Mouse (Mus musculus): ENCODE data around the gene Pitpnc1. TPM values are rescaled to one million over a fixed set of nuclear protein-coding genes. Genes with fewer than 3 reads are reported as not detected.

The Pitpnc1 gene
- polyA plus RNA-seq, 1 experiment from 2014 or later: 46.7 TPM

DNA sequence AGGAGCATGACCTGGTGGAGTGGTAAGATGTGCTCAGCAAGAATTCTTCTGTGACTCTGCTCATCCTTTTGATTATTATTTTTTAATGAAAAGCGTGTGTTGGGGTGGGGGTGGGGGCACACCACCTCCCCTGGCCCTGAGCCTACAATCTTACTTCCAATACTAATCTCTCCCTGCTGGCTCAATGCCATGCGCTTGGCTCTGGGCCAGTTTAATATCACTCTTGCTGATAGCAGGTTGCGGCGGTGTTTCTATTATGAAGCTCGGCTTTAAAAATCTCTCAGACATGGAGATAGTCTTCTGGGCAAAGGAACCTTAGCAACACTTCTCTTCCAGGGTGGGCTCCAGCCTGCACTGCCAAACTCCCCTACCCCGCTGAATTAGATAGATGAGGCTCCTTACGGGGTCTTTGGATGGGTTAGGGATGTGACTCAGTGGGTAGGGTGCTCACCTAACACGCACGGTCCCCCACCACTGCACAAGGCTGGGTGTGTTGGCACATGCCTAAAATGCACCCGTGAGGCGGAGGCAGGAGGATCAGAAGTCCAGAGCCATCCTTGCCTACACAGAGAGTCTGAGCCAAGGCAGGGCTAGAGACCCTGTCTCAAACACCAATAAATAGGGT lies 198.0 kb downstream of the Pitpnc1 start:
- H3K4me2 ChIP-seq (replicated peaks): no peak overlapping the region
- no peaks in the 10 kb centered on the region for H3K27me3 ChIP-seq
- H3K36me3 ChIP-seq: no peaks in the 10 kb centered on the region
- no peak; the same call in 1 of the 2 replicates for ATAC-seq (replicated peaks)
- H3K9ac ChIP-seq (replicated peaks): no peak overlapping the region
- 51% methylated on average over 11 of the region's 11 CpGs for WGBS
- H3K4me3 ChIP-seq: no peak overlapping the region
- peaks cover 10% of the 10 kb centered on the region for H3K4me1 ChIP-seq
- no peaks in the 10 kb centered on the region for H3K9me3 ChIP-seq
- peak overlapping the region; percentile 61 for H3K27ac ChIP-seq (replicated peaks)

DNA sequence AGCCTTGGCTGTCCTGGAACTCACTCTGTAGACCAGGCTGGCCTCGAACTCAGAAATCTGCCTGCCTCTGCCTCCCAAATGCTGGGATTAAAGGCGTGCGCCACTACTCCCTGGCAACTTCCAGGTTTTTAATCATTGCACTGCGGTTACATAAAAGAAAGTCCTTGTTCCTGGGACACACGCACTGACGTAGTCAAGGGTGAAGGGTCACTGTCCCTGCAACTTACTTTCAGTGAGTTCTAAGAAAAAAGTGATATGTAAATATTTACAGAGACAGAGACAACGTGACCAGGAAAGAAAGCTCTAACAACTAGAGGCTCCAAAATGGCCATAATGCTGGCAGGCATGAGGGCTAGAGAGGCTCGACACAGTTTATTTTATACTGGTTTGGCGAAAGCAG lies 199.9 kb downstream of the Pitpnc1 start:
- H3K9me3 ChIP-seq: no peaks in the 10 kb centered on the region
- H3K4me2 ChIP-seq (replicated peaks): no peak overlapping the region
- WGBS: 94% methylated on average over 9 of the region's 9 CpGs
- peaks cover 10% of the 10 kb centered on the region for H3K4me1 ChIP-seq
- no peak overlapping the region for H3K9ac ChIP-seq (replicated peaks)
- no peaks in the 10 kb centered on the region for H3K27me3 ChIP-seq
- H3K27ac ChIP-seq (replicated peaks): no peak overlapping the region
- H3K36me3 ChIP-seq: no peaks in the 10 kb centered on the region
- no peak for ATAC-seq (replicated peaks)
- H3K4me3 ChIP-seq: no peak overlapping the region

DNA sequence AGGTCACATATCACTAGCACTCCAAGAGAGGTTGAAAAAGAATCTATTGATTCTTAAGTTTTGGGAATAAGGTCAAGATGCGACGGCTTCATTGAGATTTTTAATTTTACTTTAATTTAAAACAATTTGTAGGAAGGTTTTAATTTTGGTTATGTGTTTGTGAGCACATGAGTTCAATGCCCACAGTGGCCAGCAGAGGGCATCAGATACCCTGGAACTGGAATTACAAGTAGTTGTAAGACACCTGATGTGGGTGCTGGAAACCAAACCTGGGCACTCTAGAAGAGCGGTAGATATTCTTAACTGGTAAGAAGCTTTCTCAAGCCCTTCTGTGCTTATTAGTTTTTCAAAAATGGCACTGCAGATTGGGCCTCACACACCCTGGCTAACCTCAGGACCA lies 203.0 kb downstream of the Pitpnc1 start:
- Histone ChIP-seq H3K9me3 (no peaks in the 10 kb centered on the region), H3K36me3 (no peaks in the 10 kb centered on the region), H3K9ac (replicated peaks) (no peak overlapping the region), H3K4me3 (no peak overlapping the region), H3K27ac (replicated peaks) (no peak overlapping the region), H3K4me1 (peaks cover 18% of the 10 kb centered on the region), H3K4me2 (replicated peaks) (no peak overlapping the region), H3K27me3 (no peaks in the 10 kb centered on the region)
- ATAC-seq (replicated peaks): no peak
- WGBS: 100% methylated on average over 3 of the region's 3 CpGs

DNA sequence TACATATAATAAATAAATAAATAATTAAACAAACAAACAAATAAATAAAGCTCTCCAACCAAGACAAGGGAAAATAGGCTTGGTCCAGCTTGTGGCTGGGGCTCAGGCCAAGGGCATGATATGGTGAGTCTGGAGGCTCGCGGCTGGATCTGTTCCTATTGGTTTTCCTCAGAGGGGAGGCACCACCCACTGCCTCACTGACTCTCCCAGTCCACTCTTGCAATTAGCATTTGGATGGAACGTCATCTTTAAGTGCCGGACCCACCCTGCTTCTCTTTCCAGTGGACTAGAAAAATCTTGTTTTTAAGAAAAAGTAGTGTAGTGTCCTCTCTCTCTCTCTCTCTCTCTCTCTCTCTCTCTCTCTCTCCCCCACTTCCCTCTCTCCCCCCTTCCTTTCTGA lies 204.6 kb downstream of the Pitpnc1 start:
- 87% methylated on average over 4 of the region's 4 CpGs for WGBS
- no peak overlapping the region for H3K4me2 ChIP-seq (replicated peaks)
- no peaks in the 10 kb centered on the region for H3K36me3 ChIP-seq
- H3K4me1 ChIP-seq: peaks cover 11% of the 10 kb centered on the region; the same call in 1 of the 2 replicates
- no peak overlapping the region for H3K27ac ChIP-seq (replicated peaks)
- no peak for ATAC-seq (replicated peaks)
- no peak overlapping the region for H3K9ac ChIP-seq (replicated peaks)
- no peaks in the 10 kb centered on the region for H3K27me3 ChIP-seq
- H3K4me3 ChIP-seq: no peak overlapping the region
- H3K9me3 ChIP-seq: no peaks in the 10 kb centered on the region

DNA sequence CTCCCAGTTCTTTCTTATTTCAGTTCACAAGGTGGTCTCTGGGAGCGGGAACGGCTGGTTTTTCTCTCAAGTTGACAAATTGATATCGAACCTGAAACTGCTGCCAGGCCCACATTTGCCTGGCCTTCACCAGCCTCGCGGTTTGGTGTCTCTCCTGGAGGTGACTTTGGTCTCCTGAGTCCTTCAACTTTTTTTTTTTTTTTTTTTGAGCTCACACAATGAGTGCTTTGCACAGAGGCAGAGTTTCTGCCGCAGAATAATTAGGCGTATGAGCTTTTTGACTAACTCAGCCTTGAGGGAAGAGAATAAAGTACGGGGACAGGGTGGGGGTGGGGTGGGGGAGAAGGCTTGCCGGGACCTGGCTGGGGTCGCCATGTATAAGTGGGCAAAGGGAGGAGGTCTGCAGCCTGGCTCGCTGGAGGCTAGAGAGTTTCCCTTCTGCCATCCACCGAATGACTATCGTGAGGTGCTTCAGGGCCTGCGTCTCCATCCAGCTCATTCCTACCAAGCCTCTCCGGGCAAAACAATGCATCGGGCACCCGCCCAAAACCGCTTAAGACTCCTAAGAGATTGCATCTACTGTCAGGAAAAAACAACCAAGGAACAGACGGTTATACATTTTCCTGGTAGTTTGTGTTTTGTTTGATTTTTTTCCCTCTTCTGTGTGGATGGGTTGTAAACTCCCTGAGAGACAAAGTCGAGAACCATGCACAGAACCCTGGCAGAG lies 205.4 kb downstream of the Pitpnc1 start:
- Histone ChIP-seq H3K9me3 (no peaks in the 10 kb centered on the region), H3K4me3 (no peak overlapping the region), H3K27ac (replicated peaks) (peak overlapping the region; percentile 44; the same call in 1 of the 2 replicates), H3K4me2 (replicated peaks) (no peak overlapping the region), H3K27me3 (no peaks in the 10 kb centered on the region), H3K36me3 (no peaks in the 10 kb centered on the region), H3K4me1 (peaks cover 11% of the 10 kb centered on the region; the same call in 1 of the 2 replicates), H3K9ac (replicated peaks) (no peak overlapping the region)
- no peak for ATAC-seq (replicated peaks)
- 35% methylated on average over 20 of the region's 20 CpGs for WGBS

DNA sequence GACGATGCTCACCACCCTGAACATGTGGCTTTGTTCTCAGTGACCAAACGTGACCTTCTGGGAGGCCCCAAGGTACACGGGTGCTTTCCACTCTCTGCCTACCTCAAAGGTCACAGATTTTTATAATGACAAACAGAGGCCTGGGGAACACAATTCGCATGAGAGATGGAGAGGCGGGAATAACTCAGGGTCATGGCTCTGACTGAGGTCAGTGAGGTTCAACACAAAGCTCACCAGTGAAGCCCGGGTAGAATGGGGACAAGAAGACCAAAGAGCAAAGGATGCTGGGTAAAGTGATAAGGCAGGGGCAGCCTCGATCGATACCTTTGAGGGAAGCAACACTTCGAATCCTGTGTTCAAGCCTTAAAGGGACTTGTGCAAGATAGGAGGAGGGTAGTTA lies 206.7 kb downstream of the Pitpnc1 start:
- Histone ChIP-seq H3K27ac (replicated peaks) (no peak overlapping the region), H3K9ac (replicated peaks) (no peak overlapping the region), H3K4me1 (peaks cover 11% of the 10 kb centered on the region; the same call in 1 of the 2 replicates), H3K27me3 (no peaks in the 10 kb centered on the region), H3K9me3 (no peaks in the 10 kb centered on the region), H3K4me3 (no peak overlapping the region), H3K4me2 (replicated peaks) (no peak overlapping the region), H3K36me3 (no peaks in the 10 kb centered on the region)
- 86% methylated on average over 9 of the region's 9 CpGs for WGBS
- ATAC-seq (replicated peaks): no peak

DNA sequence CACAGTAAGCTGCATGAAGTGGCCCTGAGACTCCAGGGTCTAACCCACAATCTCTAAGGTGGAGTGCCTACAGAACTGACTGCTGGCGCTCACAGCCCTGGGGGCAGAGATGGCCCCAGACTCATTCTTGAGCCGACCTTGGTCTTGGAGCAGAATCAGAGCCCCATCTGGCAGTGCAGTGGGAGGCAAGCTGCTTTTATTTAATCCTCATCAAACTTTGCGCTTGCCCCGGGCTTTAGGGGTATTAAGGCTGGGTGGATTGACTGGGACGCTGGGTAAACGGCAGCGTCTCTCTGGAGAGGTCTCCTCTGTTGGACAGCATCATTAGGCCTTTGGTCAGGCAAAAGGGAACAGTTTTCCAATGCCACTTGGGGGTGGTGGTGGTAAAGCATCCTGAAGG lies 211.1 kb downstream of the Pitpnc1 start:
- Histone ChIP-seq H3K27ac (replicated peaks) (no peak overlapping the region), H3K4me2 (replicated peaks) (no peak overlapping the region), H3K9ac (replicated peaks) (no peak overlapping the region), H3K4me3 (no peak overlapping the region), H3K27me3 (no peaks in the 10 kb centered on the region), H3K36me3 (no peaks in the 10 kb centered on the region), H3K9me3 (no peaks in the 10 kb centered on the region), H3K4me1 (peaks cover under 1% of the 10 kb centered on the region; the same call in 1 of the 2 replicates)
- no peak for ATAC-seq (replicated peaks)
- WGBS: 69% methylated on average over 7 of the region's 7 CpGs

DNA sequence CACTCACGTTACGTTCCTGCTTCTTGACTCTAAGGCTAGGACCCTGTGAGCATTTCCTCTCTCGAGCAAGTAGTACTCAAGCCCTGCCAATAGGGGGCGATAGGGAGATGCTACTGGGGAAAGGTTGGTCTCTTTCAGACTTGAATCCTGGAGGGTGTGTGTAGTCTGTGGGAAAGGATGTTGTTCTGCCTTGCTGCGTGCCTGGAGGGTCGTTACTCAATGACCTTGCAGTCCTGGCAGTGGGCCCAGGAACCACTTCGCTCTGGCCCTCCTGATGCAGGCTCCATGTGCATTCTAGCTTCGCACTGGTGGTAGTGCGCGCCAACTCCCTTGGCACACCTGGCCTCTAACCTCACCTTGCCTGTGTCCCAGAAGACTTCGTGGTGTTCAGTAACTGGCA lies 215.3 kb downstream of the Pitpnc1 start:
- no peak overlapping the region for H3K4me3 ChIP-seq
- 78% methylated on average over 11 of the region's 11 CpGs for WGBS
- no peak for ATAC-seq (replicated peaks)
- H3K4me1 ChIP-seq: no peaks in the 10 kb centered on the region
- no peak overlapping the region for H3K27ac ChIP-seq (replicated peaks)
- no peak overlapping the region for H3K9ac ChIP-seq (replicated peaks)
- no peak overlapping the region for H3K4me2 ChIP-seq (replicated peaks)
- no peaks in the 10 kb centered on the region for H3K9me3 ChIP-seq
- no peaks in the 10 kb centered on the region for H3K27me3 ChIP-seq
- H3K36me3 ChIP-seq: peaks cover 4% of the 10 kb centered on the region; the same call in 1 of the 2 replicates

DNA sequence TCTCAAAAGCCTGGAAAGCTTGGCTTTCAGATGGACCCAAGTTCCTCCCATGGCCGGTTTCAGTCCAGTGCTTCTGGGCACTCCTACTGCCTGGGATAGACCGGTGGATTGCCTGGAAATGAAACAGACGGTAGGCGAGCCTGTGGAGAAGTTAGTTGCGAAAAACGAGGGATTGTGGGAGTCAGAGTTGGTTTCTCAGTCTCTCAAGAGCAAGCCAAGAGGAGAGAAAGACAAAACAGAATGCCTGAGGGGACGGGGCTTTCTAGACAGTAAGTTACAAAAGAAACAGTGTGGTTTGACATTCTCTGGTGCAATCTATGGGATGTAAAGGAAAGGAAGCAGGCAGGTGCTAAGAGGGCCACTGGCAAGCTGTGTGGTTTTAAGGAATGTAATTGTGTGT lies 216.3 kb downstream of the Pitpnc1 start:
- no peak overlapping the region for H3K4me3 ChIP-seq
- WGBS: 89% methylated on average over 7 of the region's 7 CpGs
- no peaks in the 10 kb centered on the region for H3K9me3 ChIP-seq
- no peaks in the 10 kb centered on the region for H3K27me3 ChIP-seq
- no peak overlapping the region for H3K27ac ChIP-seq (replicated peaks)
- no peak overlapping the region for H3K4me2 ChIP-seq (replicated peaks)
- no peak overlapping the region for H3K9ac ChIP-seq (replicated peaks)
- H3K36me3 ChIP-seq: peaks cover 4% of the 10 kb centered on the region; the same call in 1 of the 2 replicates
- no peak for ATAC-seq (replicated peaks)
- H3K4me1 ChIP-seq: peaks cover 1% of the 10 kb centered on the region; the same call in 1 of the 2 replicates

DNA sequence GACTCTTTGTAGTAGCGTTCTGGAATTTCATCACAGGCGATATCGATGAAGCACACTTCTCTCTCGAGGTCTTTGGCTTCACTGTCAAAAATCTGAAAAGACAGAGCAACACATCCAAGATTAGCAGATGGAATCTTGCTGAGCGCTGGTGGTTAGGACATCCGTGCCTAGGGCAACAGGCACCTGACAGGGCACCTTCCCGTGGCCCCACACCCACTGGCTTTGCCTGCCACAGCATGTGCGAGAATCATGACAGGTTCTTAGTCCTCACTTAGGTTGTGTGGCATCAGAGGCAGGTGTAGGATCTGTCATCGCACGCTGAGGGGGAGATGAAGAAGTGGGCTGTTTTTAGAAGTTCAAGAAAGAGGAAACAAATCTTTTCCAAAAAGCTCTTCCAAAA lies 218.5 kb downstream of the Pitpnc1 start:
- no peak overlapping the region for H3K9ac ChIP-seq (replicated peaks)
- peaks cover 4% of the 10 kb centered on the region; the same call in 1 of the 2 replicates for H3K36me3 ChIP-seq
- H3K9me3 ChIP-seq: no peaks in the 10 kb centered on the region
- peaks cover 8% of the 10 kb centered on the region for H3K4me1 ChIP-seq
- WGBS: 89% methylated on average over 10 of the region's 10 CpGs
- no peaks in the 10 kb centered on the region for H3K27me3 ChIP-seq
- no peak for ATAC-seq (replicated peaks)
- no peak overlapping the region for H3K4me2 ChIP-seq (replicated peaks)
- H3K27ac ChIP-seq (replicated peaks): no peak overlapping the region
- no peak overlapping the region for H3K4me3 ChIP-seq

DNA sequence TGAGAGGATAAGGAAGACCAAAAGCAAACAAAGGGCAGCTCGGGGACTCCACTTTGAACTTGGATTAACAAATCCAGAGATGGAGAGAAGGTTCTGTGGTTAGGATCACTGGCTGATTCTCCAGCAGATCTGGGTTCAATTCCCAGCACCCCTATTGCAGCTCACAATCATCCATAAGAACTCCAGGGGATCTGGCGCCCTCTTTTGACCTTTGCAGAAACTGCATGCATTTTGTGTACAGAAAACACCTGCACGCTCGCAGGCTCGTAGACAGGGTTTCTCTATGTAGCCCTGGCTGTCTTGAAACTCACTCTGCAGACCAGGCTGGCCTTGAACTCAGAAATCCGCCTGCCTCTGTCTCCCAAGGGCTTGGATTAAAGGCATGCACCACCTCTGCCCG lies 219.0 kb downstream of the Pitpnc1 start:
- H3K9me3 ChIP-seq: no peaks in the 10 kb centered on the region
- no peaks in the 10 kb centered on the region for H3K27me3 ChIP-seq
- H3K4me1 ChIP-seq: peaks cover 8% of the 10 kb centered on the region
- H3K4me3 ChIP-seq: no peak overlapping the region
- H3K4me2 ChIP-seq (replicated peaks): no peak overlapping the region
- no peak overlapping the region for H3K27ac ChIP-seq (replicated peaks)
- no peak for ATAC-seq (replicated peaks)
- peaks cover 4% of the 10 kb centered on the region; the same call in 1 of the 2 replicates for H3K36me3 ChIP-seq
- H3K9ac ChIP-seq (replicated peaks): no peak overlapping the region
- 91% methylated on average over 7 of the region's 7 CpGs for WGBS

DNA sequence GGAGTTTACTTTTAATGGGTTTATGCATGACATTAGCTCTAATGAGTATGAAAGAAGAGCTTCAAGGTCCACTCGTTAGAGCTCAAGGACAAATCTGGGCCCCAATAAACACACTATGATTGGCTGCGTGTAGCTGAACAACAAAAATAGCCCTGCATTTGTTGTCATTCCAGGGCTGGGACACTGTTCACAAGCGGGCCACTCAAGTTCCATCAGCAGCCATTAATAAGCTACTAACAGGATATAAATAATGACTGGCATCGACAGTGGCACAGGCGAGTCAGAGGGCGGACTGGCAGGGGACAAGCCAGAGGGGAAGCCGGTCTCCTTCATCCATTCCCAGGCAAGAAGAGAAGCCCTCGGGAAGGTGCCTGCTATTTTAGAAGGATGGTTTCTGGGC lies 219.6 kb downstream of the Pitpnc1 start:
- Histone ChIP-seq H3K9me3 (no peaks in the 10 kb centered on the region), H3K4me1 (peaks cover 8% of the 10 kb centered on the region), H3K36me3 (peaks cover 4% of the 10 kb centered on the region; the same call in 1 of the 2 replicates), H3K4me3 (no peak overlapping the region), H3K4me2 (replicated peaks) (no peak overlapping the region), H3K27ac (replicated peaks) (no peak overlapping the region), H3K27me3 (no peaks in the 10 kb centered on the region), H3K9ac (replicated peaks) (no peak overlapping the region)
- 72% methylated on average over 8 of the region's 8 CpGs for WGBS
- ATAC-seq (replicated peaks): no peak

All from forebrain, embryonic 15.5 days (tissue).